Mouse (Mus musculus) embryonic facial prominence, embryonic 11.5 days (tissue): ENCODE data around the gene Prr36. TPM values are rescaled to one million over a fixed set of nuclear protein-coding genes. Genes with fewer than 3 reads are reported as not detected.

Experiments used
- ATAC-seq: fragments of 200-750 bp; cut with Nextera tagmentation; replicated peaks from 2 replicates; pipeline ENCODE4 v1.8.0; 2017; ENCODE audit warnings: low read depth; ENCODE audit not compliant: insufficient number of reproducible peaks, low FRiP score, low TSS enrichment
- DNase-seq: peaks from one replicate; pipeline ENCODE4 v3.0.0-alpha.2; 2015; ENCODE audit warnings: low spot score
- H3K27ac ChIP-seq: fragments of 300-500 bp; sonication (generic); replicated peaks from 2 replicates; pipeline ENCODE4 v1.5.1; 2014; ENCODE audit warnings: mild to moderate bottlenecking, low read depth, low read length, control low read depth
- H3K27me3 ChIP-seq: fragments of 300-500 bp; sonication (generic); 2 replicates; pipeline ENCODE4 v1.6.1; 2014; ENCODE audit warnings: mild to moderate bottlenecking, low read length, moderate library complexity, mixed read lengths; ENCODE audit not compliant: control insufficient read depth, insufficient read depth
- H3K36me3 ChIP-seq: fragments of 300-500 bp; sonication (generic); replicated peaks from 2 replicates; pipeline ENCODE4 v1.6.1; 2014; ENCODE audit warnings: low read depth, mild to moderate bottlenecking, low read length, moderate library complexity, mixed read lengths; ENCODE audit not compliant: control insufficient read depth, insufficient read depth
- H3K4me1 ChIP-seq: fragments of 300-500 bp; sonication (generic); 2 replicates; pipeline ENCODE4 v1.6.1; 2014; ENCODE audit warnings: low read length, mixed read lengths; ENCODE audit not compliant: control insufficient read depth, insufficient read depth
- H3K4me2 ChIP-seq: fragments of 300-500 bp; sonication (generic); 2 replicates; pipeline ENCODE4 v1.6.1; 2014; ENCODE audit warnings: low read depth, mild to moderate bottlenecking, control low read depth, low read length, moderate library complexity
- H3K4me3 ChIP-seq: fragments of 300-500 bp; sonication (generic); 2 replicates; pipeline ENCODE4 v1.5.1; 2014; ENCODE audit warnings: low read depth, low read length, control low read depth
- H3K9ac ChIP-seq: fragments of 300-500 bp; sonication (generic); replicated peaks from 2 replicates; pipeline ENCODE4 v1.6.1; 2014; ENCODE audit warnings: mild to moderate bottlenecking, control low read depth, low read length
- H3K9me3 ChIP-seq: fragments of 300-500 bp; sonication (generic); replicated peaks from 2 replicates; pipeline ENCODE4 v1.6.1; 2016; ENCODE audit warnings: mild to moderate bottlenecking, low read length, inconsistent platforms, mixed read lengths; ENCODE audit not compliant: control insufficient read depth
- WGBS: fragments of 180-500 bp; shearing (Covaris S2); extraction: QIAGEN DNeasy Blood & Tissue Kit; methylation state at CpG from one replicate; pipeline ENCODE4 v1.1.7; 2014; 5-methylcytosine and 5-hydroxymethylcytosine counted together
- polyA plus RNA-seq: library from polyadenylated mRNA; unstranded; fragments of >200 nt; fragmentation: Nextera tagmentation; extraction: Ambion mirVana; gene quantifications from 2 replicates; pipeline ENCODE4 v1.2.1, GENCODE M21; 2014

Prr36 gene
- polyA plus RNA-seq, 1 experiment from 2014 or later, result 7.1 TPM

DNA sequence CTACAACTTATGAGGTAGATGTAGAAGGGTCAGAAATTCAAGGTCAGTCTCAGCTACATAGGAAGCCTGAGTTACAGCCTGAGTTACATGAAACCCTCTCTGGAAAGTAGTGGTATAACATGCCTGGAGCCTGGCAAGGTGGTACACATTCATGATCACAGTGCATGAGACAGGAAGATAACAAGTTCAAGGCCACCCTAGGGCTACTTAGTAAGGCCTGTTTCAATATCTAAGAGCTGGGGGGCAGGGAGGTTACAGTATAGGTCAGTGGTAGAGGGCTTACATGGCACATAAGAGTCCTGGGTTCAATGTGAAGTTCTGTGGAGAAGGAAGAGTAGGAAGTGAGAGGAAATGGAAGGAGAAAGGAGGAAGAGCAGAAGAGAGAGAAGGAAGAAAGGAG is 28.7 kb downstream of the Prr36 start:
- no peak for ATAC-seq
- H3K4me1 ChIP-seq, result no peaks in the 10 kb centered on the region
- H3K27me3 ChIP-seq, result no peaks in the 10 kb centered on the region
- H3K36me3 ChIP-seq, result no peaks in the 10 kb centered on the region; the same call in 1 of the 2 replicates
- no peak overlapping the region for H3K9ac ChIP-seq
- H3K4me3 ChIP-seq, result no peak overlapping the region
- no peaks in the 10 kb centered on the region for H3K9me3 ChIP-seq
- no peak overlapping the region for H3K27ac ChIP-seq
- no peak overlapping the region for H3K4me2 ChIP-seq
- no peak for DNase-seq

DNA sequence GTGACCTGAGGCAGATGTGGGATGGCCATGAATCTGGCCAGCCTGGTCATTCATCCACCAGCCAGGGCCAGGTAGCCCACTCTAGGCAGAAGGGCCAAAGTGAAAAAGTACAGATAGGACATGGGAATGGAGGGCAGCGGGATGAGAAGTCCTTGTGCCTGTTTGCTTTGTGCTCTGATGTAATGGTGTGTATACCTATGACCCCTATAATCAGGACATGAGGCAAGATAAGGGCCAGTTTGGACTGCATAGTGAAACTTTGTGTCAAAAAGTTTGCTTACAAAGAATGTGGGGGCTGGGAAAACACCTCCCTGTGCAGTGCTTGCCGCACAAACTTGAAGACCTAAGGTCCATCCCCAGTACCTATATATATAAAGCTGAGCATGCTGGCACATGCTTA is 31.1 kb downstream of the Prr36 start:
- Histone ChIP-seq H3K36me3 (no peaks in the 10 kb centered on the region; the same call in 1 of the 2 replicates), H3K27me3 (no peaks in the 10 kb centered on the region), H3K27ac (no peak overlapping the region), H3K4me1 (no peaks in the 10 kb centered on the region), H3K4me3 (no peak overlapping the region), H3K4me2 (no peak overlapping the region), H3K9me3 (no peaks in the 10 kb centered on the region), H3K9ac (no peak overlapping the region)
- WGBS, result 86% methylated on average over 2 of the region's 2 CpGs
- ATAC-seq, result no peak
- DNase-seq, result no peak

DNA sequence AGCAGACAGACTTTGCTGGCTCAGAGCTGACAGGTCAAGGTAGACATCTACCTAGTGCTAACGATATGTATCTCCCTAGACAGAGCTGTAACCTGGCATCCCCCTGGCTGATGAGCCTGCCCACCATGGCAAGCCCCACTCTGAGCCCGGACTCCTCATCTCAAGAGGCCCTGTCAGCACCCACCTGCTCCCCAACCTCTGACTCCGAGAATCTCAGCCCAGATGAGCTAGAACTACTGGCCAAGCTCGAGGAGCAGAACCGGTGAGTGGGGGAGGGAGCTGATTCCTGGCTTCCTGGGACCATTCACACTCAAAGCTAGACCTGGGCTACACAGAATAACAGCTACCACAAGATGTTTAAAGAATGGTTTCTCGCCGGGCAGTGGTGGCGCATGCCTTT is 33.9 kb downstream of the Prr36 start:
- H3K36me3 ChIP-seq, result no peaks in the 10 kb centered on the region; the same call in 1 of the 2 replicates
- H3K9ac ChIP-seq, result no peak overlapping the region
- no peaks in the 10 kb centered on the region for H3K9me3 ChIP-seq
- 83% methylated on average over 8 of the region's 8 CpGs for WGBS
- DNase-seq (no peak), ATAC-seq (no peak)
- H3K4me3 ChIP-seq, result no peak overlapping the region
- H3K27ac ChIP-seq, result no peak overlapping the region
- no peak overlapping the region for H3K4me2 ChIP-seq
- H3K27me3 ChIP-seq, result no peaks in the 10 kb centered on the region
- H3K4me1 ChIP-seq, result no peaks in the 10 kb centered on the region

DNA sequence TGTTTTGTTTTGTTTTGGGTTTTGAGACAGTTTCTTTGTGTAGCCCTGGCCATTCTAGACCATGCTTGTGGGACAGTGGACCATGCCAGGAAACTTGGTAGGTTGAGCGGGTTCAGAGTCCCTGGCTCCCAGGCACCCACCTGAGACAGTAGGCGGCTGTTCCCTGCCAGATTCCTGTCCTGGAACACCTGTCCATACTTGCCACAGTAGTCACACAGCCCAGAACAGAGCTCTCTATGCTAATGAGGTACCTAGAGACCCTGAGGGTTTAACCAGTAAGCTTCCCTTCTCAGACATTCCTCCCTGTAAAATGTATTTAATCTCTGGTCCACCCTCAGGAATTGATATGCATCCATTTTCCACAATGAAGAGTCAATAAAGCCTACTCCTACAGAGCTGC is 43.2 kb downstream of the Prr36 start:
- no peak overlapping the region for H3K4me2 ChIP-seq
- H3K9me3 ChIP-seq, result no peaks in the 10 kb centered on the region
- DNase-seq (no peak), ATAC-seq (no peak)
- no peaks in the 10 kb centered on the region for H3K4me1 ChIP-seq
- no peaks in the 10 kb centered on the region for H3K36me3 ChIP-seq
- H3K9ac ChIP-seq, result no peak overlapping the region
- 77% methylated on average over 2 of the region's 2 CpGs for WGBS
- no peak overlapping the region for H3K4me3 ChIP-seq
- no peaks in the 10 kb centered on the region for H3K27me3 ChIP-seq
- no peak overlapping the region for H3K27ac ChIP-seq

DNA sequence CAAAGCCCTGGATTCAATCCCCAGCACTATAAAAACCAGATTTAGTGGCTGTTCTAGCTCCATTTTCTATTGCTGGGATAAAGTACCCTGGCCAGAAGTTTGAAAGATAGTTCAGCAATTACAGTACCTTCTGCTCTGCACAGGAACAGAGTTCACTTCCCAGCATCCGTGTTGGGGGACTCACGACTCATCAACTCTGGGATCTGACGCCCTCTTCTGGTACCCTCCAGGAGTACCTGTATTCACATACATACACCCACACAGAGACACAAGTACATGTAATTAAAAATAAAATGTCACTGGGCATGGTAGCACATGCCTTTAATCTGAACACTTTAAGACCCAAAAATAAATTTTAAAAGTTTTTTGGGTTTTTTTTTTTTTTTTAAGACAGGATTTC is 44.8 kb downstream of the Prr36 start:
- no peaks in the 10 kb centered on the region for H3K9me3 ChIP-seq
- H3K4me2 ChIP-seq, result no peak overlapping the region
- no peak overlapping the region for H3K4me3 ChIP-seq
- WGBS, result 59% methylated on average over 3 of the region's 3 CpGs
- no peaks in the 10 kb centered on the region for H3K36me3 ChIP-seq
- no peak overlapping the region for H3K27ac ChIP-seq
- DNase-seq (no peak), ATAC-seq (no peak)
- H3K27me3 ChIP-seq, result no peaks in the 10 kb centered on the region
- H3K4me1 ChIP-seq, result no peaks in the 10 kb centered on the region
- H3K9ac ChIP-seq, result no peak overlapping the region

DNA sequence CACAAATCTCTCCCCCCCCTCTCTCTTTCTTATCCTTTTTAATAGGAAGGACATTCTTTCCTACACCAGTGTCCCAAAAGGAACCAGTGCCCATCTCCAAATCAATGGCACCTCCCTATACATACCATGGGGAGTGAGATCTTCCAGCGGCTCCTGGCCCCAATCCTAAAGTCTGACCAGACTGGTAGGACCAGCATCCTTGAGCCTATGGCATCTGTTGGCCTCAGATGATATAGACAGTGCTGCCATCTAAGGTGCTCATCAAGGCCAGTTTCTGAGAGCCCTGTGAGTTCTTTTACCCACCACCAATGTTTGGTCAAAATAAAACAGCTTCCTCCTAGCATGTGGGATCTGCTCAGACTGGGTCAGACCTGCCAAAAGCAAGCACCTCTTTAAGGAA is 49.3 kb downstream of the Prr36 start:
- H3K36me3 ChIP-seq, result no peaks in the 10 kb centered on the region
- H3K4me2 ChIP-seq, result no peak overlapping the region
- ATAC-seq (no peak), DNase-seq (no peak)
- no peaks in the 10 kb centered on the region for H3K4me1 ChIP-seq
- no peak overlapping the region for H3K9ac ChIP-seq
- WGBS, result 83% methylated on average over 1 of the region's 1 CpGs
- H3K9me3 ChIP-seq, result no peaks in the 10 kb centered on the region
- no peak overlapping the region for H3K27ac ChIP-seq
- no peaks in the 10 kb centered on the region for H3K27me3 ChIP-seq
- H3K4me3 ChIP-seq, result no peak overlapping the region

DNA sequence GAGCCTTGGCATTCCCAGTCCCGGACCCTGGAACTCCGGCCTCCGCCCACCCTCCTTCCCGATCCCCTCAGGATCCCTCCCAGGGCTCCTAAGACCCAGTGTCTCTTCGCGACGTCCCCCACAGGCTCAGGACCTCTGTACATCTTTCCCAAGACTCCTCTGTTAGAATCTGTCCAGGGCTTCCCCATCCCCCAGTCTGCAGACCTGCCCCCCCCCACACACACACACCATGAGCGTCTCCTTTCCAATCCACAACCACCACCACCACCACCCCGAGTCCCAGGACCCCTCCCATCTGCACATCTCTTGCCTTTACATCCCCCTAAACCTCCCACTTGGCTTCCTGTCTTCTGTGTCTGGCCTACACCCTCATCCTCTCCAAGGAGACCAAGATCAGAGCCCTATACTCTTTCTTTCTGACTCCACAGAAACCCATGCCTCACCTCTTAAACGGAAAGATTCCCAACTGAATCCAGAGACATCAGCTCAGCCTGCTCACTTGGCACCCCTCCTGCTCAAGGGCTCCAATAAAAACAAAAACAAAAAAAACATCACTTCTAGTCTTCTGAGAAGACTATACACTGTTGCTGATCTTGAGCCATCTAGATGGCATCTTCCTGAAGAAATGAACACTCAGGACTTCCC is 50.3 kb downstream of the Prr36 start:
- Histone ChIP-seq H3K27ac (no peak overlapping the region; the same call in 1 of the 2 replicates), H3K4me3 (peak overlapping the region; percentile 83), H3K9me3 (no peaks in the 10 kb centered on the region), H3K4me1 (no peaks in the 10 kb centered on the region), H3K9ac (peak overlapping the region; percentile 69), H3K4me2 (peak overlapping the region; percentile 53), H3K36me3 (no peaks in the 10 kb centered on the region), H3K27me3 (no peaks in the 10 kb centered on the region)
- WGBS, result 14% methylated on average over 10 of the region's 10 CpGs
- no peak for DNase-seq
- ATAC-seq, result no peak

DNA sequence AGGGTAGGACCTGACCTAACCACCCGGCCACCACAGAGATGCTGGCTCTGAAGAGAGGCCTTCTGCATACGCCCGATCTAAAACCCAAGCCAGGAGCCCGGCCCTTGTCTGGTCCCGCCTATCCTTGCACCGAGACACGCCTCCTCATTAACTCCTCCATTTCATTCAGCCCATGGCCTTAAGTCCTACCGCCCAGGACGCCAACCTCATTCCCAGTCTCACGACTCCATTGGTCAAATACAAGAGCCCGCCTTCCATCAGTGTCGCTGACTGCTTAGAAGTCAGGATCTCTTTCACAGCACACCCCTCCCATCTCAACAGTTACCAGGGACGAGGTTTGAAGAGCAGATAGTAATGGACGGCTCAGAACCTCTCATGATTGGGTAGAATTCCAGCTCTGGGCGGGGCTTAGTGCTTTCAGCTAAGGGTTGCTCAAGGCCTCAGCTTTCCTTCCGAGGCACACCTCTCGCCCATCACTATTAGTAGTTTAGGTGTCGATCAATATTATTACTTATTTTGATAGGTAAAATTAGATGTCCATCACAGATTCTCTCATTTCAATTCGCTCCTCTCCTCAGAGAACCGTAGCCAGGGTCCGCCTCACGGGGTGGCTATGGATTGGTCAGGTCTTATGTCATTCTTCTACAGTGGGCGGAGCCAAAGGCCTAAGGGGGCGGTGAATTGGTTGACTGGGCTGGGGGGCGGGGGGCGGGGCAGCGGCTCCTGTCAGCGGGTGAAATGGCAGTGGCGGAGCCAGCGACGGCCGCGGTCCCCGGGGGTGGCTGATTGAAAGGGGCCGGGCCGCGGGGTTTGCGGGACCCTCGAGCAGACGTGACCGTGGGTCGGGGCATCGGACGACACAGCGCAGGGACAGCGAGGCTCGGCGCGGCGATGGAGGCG is 51.2 kb downstream of the Prr36 start, which contains the start of gene Evi5l:
TSS of gene Evi5l (plus strand) at position 716 of the 900 bp plus-strand sequence.
- Histone ChIP-seq H3K4me1 (no peaks in the 10 kb centered on the region), H3K36me3 (no peaks in the 10 kb centered on the region), H3K4me2 (peak within 1 kb of the TSS; percentile 53), H3K4me3 (peak within 1 kb of the TSS; percentile 83), H3K9me3 (no peaks in the 10 kb centered on the region), H3K9ac (peak within 1 kb of the TSS; percentile 69), H3K27ac (no peak within 1 kb of the TSS; the same call in 1 of the 2 replicates), H3K27me3 (no peaks in the 10 kb centered on the region)
- under 1% methylated on average over 40 of the region's 51 CpGs for WGBS
- peak; percentile 99 for DNase-seq
- peak; percentile 99 for ATAC-seq
